Mouse (Mus musculus): ENCODE data around the gene Ncln. TPM values are rescaled to one million over a fixed set of nuclear protein-coding genes. Genes with fewer than 3 reads are reported as not detected.

Gene Ncln
- polyA plus RNA-seq (2016; fragmentation: Nextera tagmentation; extraction: Ambion mirVana) = 87.4 and 92.6 TPM in 2 replicates

GRCm38 (mm10) chr10:81496264-81496901 is at the start of gene Ncln:
Gene Ncln, minus strand, starts transcription at chr10:81496392.
- under 1% methylated on average over 45 of the region's 45 CpGs for WGBS

GRCm38 (mm10) chr10:81545161-81545747 is 49.1 kb upstream of the Ncln start, which contains the start of gene Gna11:
Gene Gna11, minus strand, starts transcription at chr10:81545190.
- DNase-seq (ENCODE audit: low spot score) = peak; percentile 99
- Histone ChIP-seq H3K27ac (peak within 1 kb of the TSS; percentile 96), H3K4me3 (peak within 1 kb of the TSS; percentile 86), H3K36me3 (peaks cover 26% of the 10 kb centered on the region), H3K9me3 (no peaks in the 10 kb centered on the region), H3K4me1 (replicated peaks) (peaks cover 47% of the 10 kb centered on the region), H3K27me3 (ENCODE audit: insufficient read depth, poor library complexity, severe bottlenecking) (no peaks in the 10 kb centered on the region)
- 1% methylated on average over 59 of the region's 59 CpGs for WGBS

More at GRCm38 (mm10) chr10:81496264-81496901, at the start of gene Ncln:
- H3K4me1 ChIP-seq (replicated peaks) = peaks cover 48% of the 10 kb centered on the region
- H3K36me3 ChIP-seq = peaks cover 28% of the 10 kb centered on the region
- no peaks in the 10 kb centered on the region for H3K27me3 ChIP-seq (ENCODE audit: insufficient read depth, poor library complexity, severe bottlenecking)
- no peaks in the 10 kb centered on the region for H3K9me3 ChIP-seq
- H3K4me3 ChIP-seq = peak within 1 kb of the TSS; percentile 84
- DNase-seq (ENCODE audit: low spot score) = peak; percentile 98
- peak within 1 kb of the TSS; percentile 85 for H3K27ac ChIP-seq

- peak overlapping the region; percentile 96 for H3K27ac ChIP-seq
Observed at GRCm38 (mm10) chr10:81544296-81545160, 48.3 kb upstream of the Ncln start.

GRCm38 (mm10) chr10:81543633-81544032 is 47.4 kb upstream of the Ncln start:
- Histone ChIP-seq H3K36me3 (peaks cover 41% of the 10 kb centered on the region), H3K9me3 (no peaks in the 10 kb centered on the region), H3K27ac (no peak overlapping the region; the same call in 1 of the 2 replicates), H3K4me1 (replicated peaks) (peaks cover 49% of the 10 kb centered on the region), H3K4me3 (peak overlapping the region; percentile 86), H3K27me3 (ENCODE audit: insufficient read depth, poor library complexity, severe bottlenecking) (no peaks in the 10 kb centered on the region)
- WGBS = 79% methylated on average over 1 of the region's 1 CpGs
- no peak for DNase-seq (ENCODE audit: low spot score)

More at GRCm38 (mm10) chr10:81544296-81545160, 48.3 kb upstream of the Ncln start:
- peak overlapping the region; percentile 86 for H3K4me3 ChIP-seq
- H3K27me3 ChIP-seq (ENCODE audit: insufficient read depth, poor library complexity, severe bottlenecking) = no peaks in the 10 kb centered on the region
- H3K9me3 ChIP-seq = no peaks in the 10 kb centered on the region
- H3K4me1 ChIP-seq (replicated peaks) = peaks cover 49% of the 10 kb centered on the region
- H3K36me3 ChIP-seq = peaks cover 33% of the 10 kb centered on the region
- under 1% methylated on average over 93 of the region's 93 CpGs for WGBS
- no peak for DNase-seq (ENCODE audit: low spot score)

GRCm38 (mm10) chr10:81542727-81543460 is 46.7 kb upstream of the Ncln start:
- 75% methylated on average over 7 of the region's 7 CpGs for WGBS
- Histone ChIP-seq H3K27me3 (ENCODE audit: insufficient read depth, poor library complexity, severe bottlenecking) (no peaks in the 10 kb centered on the region), H3K36me3 (peaks cover 43% of the 10 kb centered on the region), H3K4me1 (replicated peaks) (peaks cover 49% of the 10 kb centered on the region), H3K27ac (0 out of 2 replicates have a peak overlapping the region, but pooled peaks have one; percentile 30), H3K9me3 (no peaks in the 10 kb centered on the region), H3K4me3 (peak overlapping the region; percentile 86)
- no peak for DNase-seq (ENCODE audit: low spot score)

- Histone ChIP-seq H3K4me3 (0 out of 2 replicates have a peak overlapping the region, but pooled peaks have one; percentile 20), H3K9me3 (no peaks in the 10 kb centered on the region), H3K27ac (peak overlapping the region; percentile 30), H3K4me1 (replicated peaks) (peaks cover 49% of the 10 kb centered on the region), H3K36me3 (peaks cover 54% of the 10 kb centered on the region), H3K27me3 (ENCODE audit: insufficient read depth, poor library complexity, severe bottlenecking) (no peaks in the 10 kb centered on the region)
- no peak for DNase-seq (ENCODE audit: low spot score)
- WGBS = 78% methylated on average over 10 of the region's 10 CpGs
Observed at GRCm38 (mm10) chr10:81541803-81542202, 45.6 kb upstream of the Ncln start.

- Histone ChIP-seq H3K27ac (peak overlapping the region; percentile 30), H3K27me3 (ENCODE audit: insufficient read depth, poor library complexity, severe bottlenecking) (no peaks in the 10 kb centered on the region), H3K36me3 (peaks cover 58% of the 10 kb centered on the region), H3K9me3 (no peaks in the 10 kb centered on the region), H3K4me3 (0 out of 2 replicates have a peak overlapping the region, but pooled peaks have one; percentile 20), H3K4me1 (replicated peaks) (peaks cover 49% of the 10 kb centered on the region)
- 92% methylated on average over 5 of the region's 5 CpGs for WGBS
- no peak for DNase-seq (ENCODE audit: low spot score)
Observed at GRCm38 (mm10) chr10:81541363-81541762, 45.2 kb upstream of the Ncln start.

- H3K36me3 ChIP-seq = peaks cover 79% of the 10 kb centered on the region
- WGBS = 94% methylated on average over 3 of the region's 3 CpGs
- no peaks in the 10 kb centered on the region for H3K27me3 ChIP-seq (ENCODE audit: insufficient read depth, poor library complexity, severe bottlenecking)
- H3K4me3 ChIP-seq = no peak overlapping the region
- peaks cover 42% of the 10 kb centered on the region for H3K4me1 ChIP-seq (replicated peaks)
- no peaks in the 10 kb centered on the region for H3K9me3 ChIP-seq
- no peak overlapping the region for H3K27ac ChIP-seq
- DNase-seq (ENCODE audit: low spot score) = no peak
Observed at GRCm38 (mm10) chr10:81538321-81539048, 42.3 kb upstream of the Ncln start.

- no peak for DNase-seq (ENCODE audit: low spot score)
- Histone ChIP-seq H3K27me3 (ENCODE audit: insufficient read depth, poor library complexity, severe bottlenecking) (no peaks in the 10 kb centered on the region), H3K36me3 (peaks cover 83% of the 10 kb centered on the region), H3K9me3 (no peaks in the 10 kb centered on the region), H3K27ac (no peak overlapping the region), H3K4me1 (replicated peaks) (peaks cover 32% of the 10 kb centered on the region), H3K4me3 (no peak overlapping the region)
- 76% methylated on average over 2 of the region's 2 CpGs for WGBS
Observed at GRCm38 (mm10) chr10:81537429-81537828, 41.2 kb upstream of the Ncln start.

GRCm38 (mm10) chr10:81536734-81537133 is 40.5 kb upstream of the Ncln start:
- Histone ChIP-seq H3K4me3 (no peak overlapping the region), H3K9me3 (no peaks in the 10 kb centered on the region), H3K36me3 (peaks cover 83% of the 10 kb centered on the region), H3K4me1 (replicated peaks) (peaks cover 25% of the 10 kb centered on the region), H3K27ac (no peak overlapping the region), H3K27me3 (ENCODE audit: insufficient read depth, poor library complexity, severe bottlenecking) (no peaks in the 10 kb centered on the region)
- WGBS = 78% methylated on average over 6 of the region's 6 CpGs
- DNase-seq (ENCODE audit: low spot score) = no peak

- Histone ChIP-seq H3K4me3 (no peak overlapping the region), H3K27ac (no peak overlapping the region), H3K36me3 (peaks cover 84% of the 10 kb centered on the region), H3K4me1 (replicated peaks) (peaks cover 10% of the 10 kb centered on the region), H3K9me3 (no peaks in the 10 kb centered on the region), H3K27me3 (ENCODE audit: insufficient read depth, poor library complexity, severe bottlenecking) (no peaks in the 10 kb centered on the region)
- 56% methylated on average over 16 of the region's 16 CpGs for WGBS
- DNase-seq (ENCODE audit: low spot score) = no peak
Observed at GRCm38 (mm10) chr10:81534826-81535225, 38.6 kb upstream of the Ncln start.
